Mouse (Mus musculus) liver, embryonic 15.5 days (tissue): ENCODE data around the gene Nono. TPM values are rescaled to one million over a fixed set of nuclear protein-coding genes. Genes with fewer than 3 reads are reported as not detected.

Source experiments
- ATAC-seq: fragments of 200-750 bp; cut with Nextera tagmentation; 2 replicates; pipeline ENCODE4 v1.8.0; 2017; ENCODE audit warnings: moderate number of reproducible peaks, mild to moderate bottlenecking, moderate library complexity; ENCODE audit not compliant: insufficient read depth
- H3K27ac ChIP-seq: fragments of 300-500 bp; sonication (generic); replicated peaks from 2 replicates; pipeline ENCODE4 v1.5.1; 2015; ENCODE audit warnings: mild to moderate bottlenecking, inconsistent platforms
- H3K27me3 ChIP-seq: fragments of 300-500 bp; sonication (generic); 2 replicates; pipeline ENCODE4 v1.6.1; 2015; ENCODE audit warnings: mild to moderate bottlenecking, inconsistent platforms
- H3K36me3 ChIP-seq: fragments of 300-500 bp; sonication (generic); replicated peaks from 2 replicates; pipeline ENCODE4 v1.6.1; 2015; ENCODE audit warnings: moderate library complexity, mild to moderate bottlenecking, inconsistent platforms
- H3K4me1 ChIP-seq: fragments of 300-500 bp; sonication (generic); replicated peaks from 2 replicates; pipeline ENCODE4 v1.6.1; 2015; ENCODE audit warnings: inconsistent platforms
- H3K4me2 ChIP-seq: fragments of 300-500 bp; sonication (generic); 2 replicates; pipeline ENCODE4 v1.6.1; 2015; ENCODE audit warnings: moderate library complexity, mild to moderate bottlenecking, inconsistent platforms
- H3K4me3 ChIP-seq: fragments of 300-500 bp; sonication (generic); replicated peaks from 2 replicates; pipeline ENCODE4 v1.5.1; 2015; ENCODE audit warnings: mild to moderate bottlenecking, inconsistent platforms
- H3K9ac ChIP-seq: fragments of 300-500 bp; sonication (generic); 2 replicates; pipeline ENCODE4 v1.6.1; 2015; ENCODE audit warnings: moderate library complexity, mild to moderate bottlenecking, inconsistent platforms
- H3K9me3 ChIP-seq: fragments of 300-500 bp; sonication (generic); replicated peaks from 2 replicates; pipeline ENCODE4 v1.6.1; 2016; ENCODE audit warnings: inconsistent platforms
- WGBS: fragments of 180-500 bp; shearing (Covaris S2); methylation state at CpG from one replicate; pipeline ENCODE4 v1.1.7; 2015; ENCODE audit warnings: mixed read lengths; ENCODE audit not compliant: insufficient replicate concordance; 5-methylcytosine and 5-hydroxymethylcytosine counted together
- polyA plus RNA-seq: library from polyadenylated mRNA; unstranded; fragments of >200 nt; fragmentation: Nextera tagmentation; extraction: Ambion mirVana; gene quantifications from 2 replicates; pipeline ENCODE4 v1.2.1, GENCODE M21; 2015

Nono gene
- 107 TPM in 2 replicates for polyA plus RNA-seq

DNA sequence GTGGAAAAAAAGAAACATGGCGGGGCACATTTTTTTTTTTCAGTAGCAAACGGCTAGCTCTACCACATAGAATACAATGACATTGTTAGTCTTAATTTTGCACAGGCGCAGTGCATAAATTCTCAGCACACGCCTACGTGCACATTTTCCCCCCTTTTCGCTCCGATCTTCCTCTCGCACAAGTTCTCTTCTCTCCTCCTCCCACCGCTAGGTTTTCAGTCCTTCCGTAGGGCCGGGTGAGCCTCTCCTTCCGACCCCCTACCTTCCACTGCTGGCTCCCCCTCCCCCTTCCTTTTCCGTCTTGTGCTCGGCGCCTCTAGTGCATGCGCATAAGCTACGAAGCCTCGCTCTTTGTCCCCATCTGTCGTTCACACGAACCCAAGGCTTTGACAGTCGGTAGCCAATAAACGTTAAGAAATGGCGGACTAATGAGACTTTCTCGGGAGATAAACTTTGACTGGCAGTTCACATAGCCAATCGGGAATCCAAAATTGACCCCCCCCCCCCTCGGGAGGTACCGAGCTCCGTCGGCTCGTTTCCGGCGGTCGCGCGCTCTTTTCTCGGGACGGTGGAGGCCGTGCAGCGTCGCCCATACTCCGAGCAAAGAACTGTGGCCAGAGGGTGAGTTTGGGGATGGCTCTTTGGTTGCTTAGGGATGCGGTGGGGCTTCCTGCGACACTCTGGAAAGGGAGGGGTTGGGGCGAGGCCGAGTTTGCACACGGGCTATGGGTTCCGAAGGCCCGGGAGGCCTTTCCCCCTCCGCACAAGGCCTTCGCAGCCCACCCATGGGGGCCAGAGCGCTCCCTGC, at the start of gene Nono:
Gene Nono, plus strand, starts transcription at position 177 of the 808 bp plus-strand sequence.
- H3K4me1 ChIP-seq = peaks cover 6% of the 10 kb centered on the region
- ATAC-seq = peak; percentile 93
- peak within 1 kb of the TSS; percentile 70 for H3K4me3 ChIP-seq
- H3K27ac ChIP-seq = peak within 1 kb of the TSS; percentile 89
- H3K36me3 ChIP-seq = peaks cover 19% of the 10 kb centered on the region
- 23% methylated on average over 51 of the region's 51 CpGs for WGBS
- peak within 1 kb of the TSS; percentile 76 for H3K4me2 ChIP-seq
- H3K9me3 ChIP-seq = no peaks in the 10 kb centered on the region
- H3K27me3 ChIP-seq = no peaks in the 10 kb centered on the region
- peak within 1 kb of the TSS; percentile 70 for H3K9ac ChIP-seq

DNA sequence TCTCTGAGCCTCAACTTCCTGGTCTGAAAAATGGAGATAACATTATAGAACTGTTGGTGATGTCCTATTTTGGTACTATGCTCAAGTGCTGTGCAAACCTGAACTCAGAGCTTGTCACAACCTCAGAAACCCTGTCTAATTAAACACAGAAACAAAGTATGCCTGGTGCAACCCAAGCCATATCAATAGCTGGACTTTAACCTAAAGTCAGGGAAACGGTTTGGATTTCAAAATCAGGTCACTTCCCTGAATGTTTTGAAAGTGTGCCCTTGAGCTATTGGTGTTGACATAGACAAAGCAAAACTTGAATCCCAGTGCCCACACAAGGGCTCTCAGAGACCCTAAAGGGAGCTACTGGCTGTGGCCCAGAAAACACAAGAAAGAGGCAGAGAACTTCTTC, 49.4 kb upstream of the Nono start:
- ATAC-seq = no peak
- H3K36me3 ChIP-seq = no peaks in the 10 kb centered on the region
- WGBS = 38% methylated on average over 1 of the region's 1 CpGs
- no peaks in the 10 kb centered on the region for H3K9me3 ChIP-seq
- H3K4me3 ChIP-seq = no peak overlapping the region
- no peaks in the 10 kb centered on the region; the same call in 1 of the 2 replicates for H3K4me1 ChIP-seq
- peaks cover 34% of the 10 kb centered on the region for H3K27me3 ChIP-seq
- no peak overlapping the region for H3K9ac ChIP-seq
- no peak overlapping the region for H3K27ac ChIP-seq
- peak overlapping the region; percentile 13 for H3K4me2 ChIP-seq

DNA sequence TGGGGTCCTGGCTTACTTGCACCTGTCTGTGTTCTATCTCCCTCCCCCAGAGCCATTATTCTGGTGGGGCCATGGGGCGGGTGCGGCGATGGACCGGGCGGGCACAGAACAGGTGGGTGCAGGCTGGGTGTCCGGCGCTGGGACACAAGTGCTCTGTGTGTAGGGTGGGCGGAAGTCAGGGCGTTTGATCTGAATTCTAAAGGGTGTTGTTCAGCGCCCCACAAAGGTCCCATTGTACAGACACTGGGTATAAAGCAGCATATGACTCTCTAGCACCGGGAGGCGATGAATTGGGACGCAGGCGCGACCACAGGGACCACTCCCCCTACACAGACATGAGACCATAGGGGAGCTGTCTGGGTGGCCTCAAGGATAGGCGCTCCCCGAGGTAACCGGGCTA, 45.7 kb upstream of the Nono start:
- H3K9me3 ChIP-seq = no peaks in the 10 kb centered on the region
- no peak for ATAC-seq
- H3K9ac ChIP-seq = no peak overlapping the region
- no peaks in the 10 kb centered on the region for H3K4me1 ChIP-seq
- 43% methylated on average over 18 of the region's 18 CpGs for WGBS
- no peak overlapping the region for H3K27ac ChIP-seq
- H3K27me3 ChIP-seq = peaks cover 53% of the 10 kb centered on the region
- no peak overlapping the region for H3K4me2 ChIP-seq
- no peak overlapping the region for H3K4me3 ChIP-seq
- H3K36me3 ChIP-seq = no peaks in the 10 kb centered on the region

DNA sequence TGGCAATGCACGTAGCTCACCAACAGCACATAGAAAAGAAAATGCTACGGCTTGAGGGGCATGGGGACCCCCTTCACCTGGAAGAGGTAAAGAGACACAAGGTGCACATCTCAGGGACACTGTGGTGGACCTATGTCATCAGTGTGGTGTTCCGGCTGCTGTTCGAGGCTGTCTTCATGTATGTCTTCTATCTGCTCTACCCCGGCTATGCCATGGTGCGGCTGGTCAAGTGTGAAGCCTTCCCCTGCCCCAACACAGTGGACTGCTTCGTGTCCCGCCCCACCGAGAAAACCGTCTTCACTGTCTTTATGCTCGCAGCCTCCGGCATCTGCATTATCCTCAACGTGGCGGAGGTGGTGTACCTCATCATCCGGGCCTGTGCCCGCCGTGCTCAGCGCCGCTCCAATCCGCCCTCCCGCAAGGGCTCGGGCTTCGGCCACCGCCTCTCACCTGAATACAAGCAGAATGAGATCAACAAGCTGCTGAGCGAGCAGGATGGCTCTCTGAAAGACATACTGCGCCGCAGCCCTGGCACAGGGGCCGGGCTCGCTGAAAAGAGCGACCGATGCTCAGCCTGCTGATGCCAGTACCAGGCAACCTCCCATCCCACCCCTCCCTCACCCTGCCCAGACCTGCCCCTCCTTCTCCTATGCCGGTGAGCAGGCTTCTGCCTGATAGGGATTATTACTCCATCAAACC, 44.5 kb upstream of the Nono start:
- Histone ChIP-seq H3K36me3 (no peaks in the 10 kb centered on the region), H3K9me3 (no peaks in the 10 kb centered on the region), H3K4me1 (no peaks in the 10 kb centered on the region), H3K27me3 (peaks cover 51% of the 10 kb centered on the region), H3K4me3 (no peak overlapping the region), H3K9ac (no peak overlapping the region), H3K27ac (no peak overlapping the region), H3K4me2 (no peak overlapping the region)
- 20% methylated on average over 32 of the region's 32 CpGs for WGBS
- no peak for ATAC-seq

DNA sequence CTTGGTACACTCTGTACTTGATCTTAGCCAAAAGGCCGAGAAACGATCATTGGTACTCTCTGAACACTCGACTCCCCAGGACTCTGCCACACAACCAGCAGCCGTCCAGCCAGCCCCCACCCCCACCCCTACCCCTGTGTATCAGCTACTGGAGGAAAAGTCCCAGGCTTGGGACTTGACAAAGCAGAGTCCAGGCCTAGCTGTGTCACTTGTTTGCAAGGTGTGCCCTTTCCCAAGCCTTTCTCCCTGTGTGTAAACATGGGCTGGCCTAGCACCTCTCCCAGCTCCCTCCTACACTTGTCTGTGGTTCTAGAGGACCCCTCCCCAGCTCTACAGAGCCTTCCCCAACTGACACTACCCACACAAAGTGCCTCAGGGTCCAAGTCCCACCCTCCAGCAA, 42.9 kb upstream of the Nono start:
- no peak overlapping the region for H3K4me3 ChIP-seq
- no peak overlapping the region for H3K9ac ChIP-seq
- H3K4me1 ChIP-seq = no peaks in the 10 kb centered on the region
- no peak overlapping the region for H3K4me2 ChIP-seq
- H3K27me3 ChIP-seq = peaks cover 51% of the 10 kb centered on the region
- no peaks in the 10 kb centered on the region for H3K9me3 ChIP-seq
- H3K36me3 ChIP-seq = no peaks in the 10 kb centered on the region
- WGBS = 35% methylated on average over 4 of the region's 4 CpGs
- H3K27ac ChIP-seq = no peak overlapping the region
- 0 out of 2 replicates have a peak, but pooled peaks have one; percentile 34 for ATAC-seq

DNA sequence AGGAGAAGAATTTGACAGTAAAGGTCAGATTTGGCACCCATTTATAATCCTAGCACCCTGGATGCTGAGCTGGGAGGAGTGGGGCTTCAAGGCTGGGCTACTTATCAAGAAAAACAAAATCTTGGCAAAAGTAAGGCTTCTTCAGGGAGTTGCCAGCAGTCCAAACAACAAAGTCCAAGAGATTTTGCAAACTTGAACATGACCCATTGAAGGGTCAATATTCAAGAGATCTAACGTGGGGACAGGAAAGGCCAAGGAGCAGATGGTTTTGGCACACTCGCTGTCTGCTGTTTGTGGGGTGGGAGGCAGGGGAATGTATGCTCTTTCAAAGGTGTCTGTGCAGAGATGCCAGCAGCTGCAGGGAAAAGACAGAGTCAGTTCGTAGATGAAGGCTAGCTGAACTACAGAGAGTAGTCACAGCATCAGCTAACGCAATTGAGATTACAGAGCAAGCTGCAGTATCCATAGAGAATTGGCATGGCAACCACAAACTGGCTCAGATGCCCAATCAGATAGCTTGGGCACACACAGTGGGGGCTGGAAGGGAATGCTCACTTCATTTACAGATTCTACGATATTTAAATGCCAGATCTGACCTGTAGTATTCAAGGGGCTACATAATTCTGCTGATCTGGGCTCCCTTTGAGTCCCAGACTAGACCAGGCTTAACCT, 40.1 kb upstream of the Nono start:
- Histone ChIP-seq H3K36me3 (no peaks in the 10 kb centered on the region), H3K4me3 (no peak overlapping the region), H3K4me2 (no peak overlapping the region), H3K27ac (no peak overlapping the region), H3K9me3 (no peaks in the 10 kb centered on the region), H3K27me3 (peaks cover 27% of the 10 kb centered on the region), H3K4me1 (no peaks in the 10 kb centered on the region), H3K9ac (no peak overlapping the region)
- 53% methylated on average over 5 of the region's 5 CpGs for WGBS
- ATAC-seq = no peak

DNA sequence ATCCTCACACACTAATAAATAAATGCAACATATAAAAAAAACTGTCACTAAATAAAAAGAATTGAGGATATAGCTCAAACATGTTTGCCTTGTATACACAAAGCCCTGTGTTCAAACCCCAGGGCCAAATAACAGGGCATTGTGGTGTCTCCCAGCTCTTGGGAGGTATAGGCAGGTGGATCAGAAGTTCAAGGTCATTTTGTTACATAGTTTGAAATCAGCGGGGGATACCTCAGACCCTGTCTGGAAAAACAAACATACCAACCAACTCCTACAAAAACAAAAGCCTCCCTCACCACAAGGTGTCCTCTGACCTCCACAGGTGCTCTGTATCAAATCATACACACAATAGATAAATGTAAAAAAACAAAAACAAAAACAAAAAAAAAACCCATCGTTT, 34.8 kb upstream of the Nono start:
- H3K4me2 ChIP-seq = no peak overlapping the region
- H3K9me3 ChIP-seq = no peaks in the 10 kb centered on the region
- H3K4me3 ChIP-seq = no peak overlapping the region
- no peak overlapping the region for H3K9ac ChIP-seq
- peaks cover 27% of the 10 kb centered on the region for H3K27me3 ChIP-seq
- 42% methylated on average over 2 of the region's 2 CpGs for WGBS
- H3K27ac ChIP-seq = no peak overlapping the region
- H3K4me1 ChIP-seq = no peaks in the 10 kb centered on the region
- no peaks in the 10 kb centered on the region for H3K36me3 ChIP-seq
- no peak for ATAC-seq

DNA sequence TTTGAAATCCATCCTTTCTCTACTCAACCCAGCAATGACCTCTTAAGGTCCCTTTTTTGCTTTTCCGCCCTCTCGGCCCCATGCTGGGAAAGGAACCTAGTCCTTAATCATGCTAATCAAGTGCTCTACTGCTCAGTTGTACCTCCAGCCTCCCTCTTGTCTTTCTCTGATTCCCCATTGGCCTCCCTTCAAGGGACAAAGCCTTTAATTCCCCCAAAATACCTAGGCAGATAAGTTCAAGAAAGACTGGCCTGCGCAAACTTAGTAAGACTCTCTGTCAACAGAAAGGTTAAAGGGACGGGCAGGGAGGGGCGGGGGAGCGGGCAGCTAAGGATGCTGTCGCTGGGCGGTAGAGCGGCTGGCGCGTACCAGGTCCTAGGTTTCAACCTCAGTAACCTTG, 32.7 kb upstream of the Nono start:
- WGBS = 44% methylated on average over 11 of the region's 11 CpGs
- no peak for ATAC-seq
- H3K36me3 ChIP-seq = no peaks in the 10 kb centered on the region
- peaks cover 27% of the 10 kb centered on the region for H3K27me3 ChIP-seq
- H3K4me3 ChIP-seq = no peak overlapping the region
- no peaks in the 10 kb centered on the region for H3K4me1 ChIP-seq
- no peak overlapping the region for H3K4me2 ChIP-seq
- no peak overlapping the region for H3K27ac ChIP-seq
- no peak overlapping the region for H3K9ac ChIP-seq
- no peaks in the 10 kb centered on the region for H3K9me3 ChIP-seq

DNA sequence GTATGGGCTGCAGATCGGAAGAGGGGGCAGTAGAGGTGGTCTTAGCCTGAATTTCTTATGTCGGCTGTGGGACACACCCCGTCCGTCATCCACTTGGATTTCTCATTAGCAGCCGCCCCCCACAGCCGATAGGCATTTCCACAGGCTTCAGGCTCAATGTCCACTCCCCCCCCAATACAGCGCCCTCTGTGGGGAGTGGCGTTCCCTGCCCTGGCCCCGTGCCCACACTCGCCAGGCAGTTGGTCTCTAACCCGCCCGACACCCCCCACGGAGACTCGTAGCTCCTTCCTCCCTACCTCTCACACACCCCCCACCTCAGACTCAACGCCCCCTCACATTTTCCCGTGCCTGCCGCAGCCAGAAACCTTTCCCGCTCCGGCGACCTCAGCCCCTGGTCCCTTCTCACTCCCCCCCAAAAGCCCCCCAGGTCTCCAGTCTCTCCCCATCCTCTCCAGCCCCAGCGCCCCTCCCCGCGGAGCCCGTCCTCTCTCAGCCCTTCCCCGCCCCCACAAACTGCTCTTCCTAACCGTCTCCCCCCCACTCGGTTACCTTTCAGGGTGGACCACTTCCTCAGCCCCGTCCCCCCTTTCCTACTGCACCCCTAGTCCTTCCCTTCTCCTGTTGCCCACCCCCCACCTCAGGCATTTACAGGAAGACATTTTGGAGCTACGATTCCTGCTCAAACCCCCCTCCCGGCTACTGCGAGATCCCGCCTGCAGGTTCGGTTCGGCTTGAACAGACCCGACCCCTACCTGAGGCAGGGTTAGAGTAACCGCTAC, 10.0 kb upstream of the Nono start:
- H3K36me3 ChIP-seq = no peaks in the 10 kb centered on the region
- peak overlapping the region; percentile 77 for H3K4me2 ChIP-seq
- no peaks in the 10 kb centered on the region for H3K9me3 ChIP-seq
- WGBS = 19% methylated on average over 36 of the region's 36 CpGs
- 0 out of 2 replicates have a peak, but pooled peaks have one; percentile 8 for ATAC-seq
- peaks cover 16% of the 10 kb centered on the region; the same call in 1 of the 2 replicates for H3K4me1 ChIP-seq
- H3K27ac ChIP-seq = peak overlapping the region; percentile 9; the same call in 1 of the 2 replicates
- H3K4me3 ChIP-seq = peak overlapping the region; percentile 65
- no peaks in the 10 kb centered on the region for H3K27me3 ChIP-seq
- H3K9ac ChIP-seq = peak overlapping the region; percentile 49
